Mouse (Mus musculus) MEL (cell line): ENCODE measurements around the gene Mgll.

Experiments
- CTCF ChIP-seq, 3 experiments: IDR thresholded peaks in 2 of 3; conservative IDR thresholded peaks in 1 of 3; 2 replicates each; pipeline ENCODE4 v1.5.1; 2011 to 2012; ENCODE audit warnings: low read length in 3 of 3, low read depth in 2 of 3, mild to moderate bottlenecking in 2 of 3, improper control_type of control experiment in 1 of 3, inconsistent platforms in 1 of 3, mixed read lengths in 1 of 3, moderate library complexity in 1 of 3; ENCODE audit not compliant: control insufficient read depth in 1 of 3, insufficient read depth in 1 of 3, poor library complexity in 1 of 3, severe bottlenecking in 1 of 3
- ELF1 ChIP-seq: IDR thresholded peaks from 2 replicates; pipeline ENCODE4 v1.6.1; 2014; ENCODE audit warnings: low read depth, mild to moderate bottlenecking, inconsistent platforms, low read length, improper control_type of control experiment, moderate library complexity
- GABPA ChIP-seq: IDR thresholded peaks from 2 replicates; pipeline ENCODE4 v1.6.1; 2012; ENCODE audit warnings: low read depth, mild to moderate bottlenecking, inconsistent platforms, low read length, improper control_type of control experiment, moderate library complexity
- GATA1 ChIP-seq: IDR thresholded peaks from 2 replicates; pipeline ENCODE4 v1.6.1; 2011; ENCODE audit warnings: low read depth, low read length, improper control_type of control experiment
- JUND ChIP-seq: IDR thresholded peaks from 2 replicates; pipeline ENCODE4 v1.6.1; 2011; ENCODE audit warnings: low read depth, mild to moderate bottlenecking, improper control_type of control experiment, low read length
- MAX ChIP-seq: IDR thresholded peaks from 2 replicates; pipeline ENCODE4 v1.6.1; 2011; ENCODE audit warnings: low read length, improper control_type of control experiment
- MAZ ChIP-seq: IDR thresholded peaks from 2 replicates; pipeline ENCODE4 v1.6.1; 2012; ENCODE audit warnings: low read depth, mild to moderate bottlenecking, inconsistent platforms, low read length, improper control_type of control experiment
- POLR2A ChIP-seq, 2 experiments: IDR thresholded peaks; 2 replicates each; pipeline ENCODE4 v1.6.1; 2011 to 2012; ENCODE audit warnings: low read length in 2 of 2, mild to moderate bottlenecking in 2 of 2, control low read depth in 1 of 2, improper control_type of control experiment in 1 of 2, low read depth in 1 of 2, moderate library complexity in 1 of 2; ENCODE audit not compliant: control insufficient read depth in 1 of 2, insufficient read depth in 1 of 2, poor library complexity in 1 of 2
- POLR2AphosphoS5 ChIP-seq: IDR thresholded peaks from 2 replicates; pipeline ENCODE4 v1.6.1; 2012; ENCODE audit warnings: low read depth, borderline replicate concordance, mild to moderate bottlenecking, inconsistent platforms, low read length, moderate library complexity, mixed read lengths
- SIN3A ChIP-seq: IDR thresholded peaks from 2 replicates; pipeline ENCODE4 v1.6.1; 2012; ENCODE audit warnings: low read length, improper control_type of control experiment, inconsistent platforms
- USF2 ChIP-seq, 2 experiments: IDR thresholded peaks; 2 replicates each; pipeline ENCODE4 v1.6.1; 2011 to 2012; ENCODE audit warnings: improper control_type of control experiment in 2 of 2, low read length in 2 of 2, borderline replicate concordance in 1 of 2, inconsistent platforms in 1 of 2, low read depth in 1 of 2, mild to moderate bottlenecking in 1 of 2; ENCODE audit not compliant: insufficient read depth in 1 of 2
- ZC3H11A ChIP-seq: IDR thresholded peaks from 2 replicates; pipeline ENCODE4 v1.6.1; 2012; ENCODE audit warnings: low read depth, mild to moderate bottlenecking, inconsistent platforms, low read length, improper control_type of control experiment
- ZNF384 ChIP-seq: IDR thresholded peaks from 2 replicates; pipeline ENCODE4 v1.6.1; 2012; ENCODE audit warnings: low read depth, mild to moderate bottlenecking, inconsistent platforms, low read length, improper control_type of control experiment

DNA sequence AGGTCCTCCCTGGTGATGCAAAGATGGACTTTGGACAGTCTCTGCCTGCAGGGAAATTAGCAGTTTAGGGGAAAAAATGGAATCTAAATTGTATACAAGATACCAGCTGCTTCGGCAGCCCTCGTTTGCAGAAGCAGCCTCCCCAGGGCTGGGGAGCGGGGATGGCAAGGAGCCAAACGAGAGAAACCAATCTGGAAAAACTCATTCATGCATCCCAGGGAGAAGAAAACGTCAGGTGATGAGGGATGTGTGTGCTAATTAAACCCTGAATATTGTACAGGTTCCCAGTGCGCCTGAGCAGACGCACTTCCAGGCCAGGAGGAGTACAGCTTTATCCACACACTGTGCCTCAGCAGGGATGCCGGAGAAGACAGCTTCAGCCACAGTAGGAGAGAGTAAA lies 147.3 kb downstream of the Mgll start:
- TF ChIP-seq GATA1, result no peak
- TF ChIP-seq POLR2AphosphoS5, result no peak
- TF ChIP-seq CTCF (IDR thresholded peaks at IDR 0.05 in 2 of 3, conservative IDR thresholded peaks at IDR 0.05 in 1 of 3; ENCODE audit: control insufficient read depth in 1 of 3, insufficient read depth in 1 of 3, low read depth in 2 of 3, low read length in 3 of 3, poor library complexity in 1 of 3, severe bottlenecking in 1 of 3), result no peak
- no peak for TF ChIP-seq JUND
- TF ChIP-seq ZC3H11A, result no peak
- no peak for TF ChIP-seq MAZ
- no peak for TF ChIP-seq ZNF384
- TF ChIP-seq SIN3A, result no peak
- TF ChIP-seq POLR2A (IDR thresholded peaks at IDR 0.05; ENCODE audit: control insufficient read depth in 1 of 2, insufficient read depth in 1 of 2, low read depth in 1 of 2, low read length in 2 of 2, poor library complexity in 1 of 2), result no peak
- no peak for TF ChIP-seq ELF1
- no peak for TF ChIP-seq USF2 (IDR thresholded peaks at IDR 0.05; ENCODE audit: borderline replicate concordance in 1 of 2, insufficient read depth in 1 of 2, low read depth in 1 of 2, low read length in 2 of 2)
- TF ChIP-seq MAX, result no peak
- no peak for TF ChIP-seq GABPA
